Mouse (Mus musculus) gonadal fat pad, adult 2 months (tissue): ENCODE data around the gene Pikfyve. TPM values are rescaled to one million over a fixed set of nuclear protein-coding genes. Genes with fewer than 3 reads are reported as not detected.

ENCODE experiments used
- DNase-seq: peaks from one replicate; pipeline ENCODE4 v3.0.0-alpha.2; 2012; ENCODE audit warnings: low read depth
- polyA plus RNA-seq: library from polyadenylated mRNA; depleted of rRNA; stranded (reverse); fragments of >200 nt; gene quantifications from 2 replicates; pipeline ENCODE4 v1.2.3, GENCODE M21; 2012; rRNA removed

The Pikfyve gene
- polyA plus RNA-seq, 1 experiment: 8.8 TPM

DNA sequence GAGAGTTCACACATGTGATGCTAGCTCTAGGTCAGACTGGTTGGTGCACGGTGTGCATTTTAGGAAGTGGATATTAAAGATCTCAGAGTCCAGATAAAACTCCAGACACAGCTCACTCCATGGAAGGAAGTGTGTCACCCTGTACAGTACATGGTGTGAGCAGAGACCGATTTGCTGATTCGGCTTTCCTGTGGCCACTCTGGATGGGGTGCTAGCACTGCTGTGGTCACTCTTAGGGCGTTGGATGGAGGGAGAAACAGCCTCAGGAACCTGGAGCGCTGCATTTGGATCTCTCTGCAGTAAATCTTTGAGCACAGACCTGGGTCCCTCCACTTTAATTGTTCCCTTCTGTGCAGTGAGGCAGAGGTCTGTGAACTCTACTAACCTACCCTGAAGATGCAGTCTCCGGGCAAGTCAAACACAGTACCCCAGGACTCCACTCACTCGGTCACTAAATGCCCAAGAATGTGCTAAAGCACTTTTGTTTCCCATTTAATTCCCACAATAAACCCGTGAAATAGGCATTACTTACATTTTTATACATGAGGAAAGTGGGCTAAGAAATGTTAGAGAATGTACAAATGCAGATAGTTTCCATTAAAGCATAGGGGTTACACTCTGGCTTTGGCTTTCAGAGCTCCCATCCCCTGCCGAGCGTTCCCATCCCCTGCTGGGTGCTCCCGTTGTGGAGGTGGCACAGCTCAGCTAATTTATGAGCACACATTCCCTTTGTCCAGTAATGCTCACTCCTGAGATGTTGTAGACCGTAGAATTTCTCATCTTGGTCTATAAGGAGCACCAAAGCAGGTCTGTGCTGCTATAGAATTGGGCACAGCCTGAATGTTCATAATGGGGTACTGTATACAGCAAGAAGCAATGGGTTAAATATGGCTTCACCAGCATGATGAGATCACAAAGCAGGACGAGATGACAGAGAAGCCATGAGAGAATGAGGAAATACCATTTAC is 127.9 kb downstream of the Pikfyve start:
- no peak for DNase-seq

DNA sequence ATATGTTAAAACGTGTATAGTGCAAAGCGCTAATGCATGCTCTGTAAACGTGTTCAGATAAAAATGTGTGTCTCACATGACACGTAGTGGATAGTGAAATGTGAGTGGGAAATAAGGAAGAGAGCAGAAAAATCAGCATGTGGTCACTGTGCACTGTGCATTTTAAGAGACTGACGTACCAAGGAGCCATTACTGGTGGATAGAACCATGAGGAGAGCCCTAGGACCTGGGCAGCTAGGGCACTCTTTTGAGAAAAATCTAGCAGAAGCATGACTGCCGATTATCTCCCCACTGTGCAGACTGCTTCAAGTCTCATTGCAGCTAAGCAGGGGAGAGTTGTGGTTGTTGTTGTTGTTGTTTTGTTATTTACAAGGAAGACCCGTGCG is 128.5 kb downstream of the Pikfyve start:
- no peak for DNase-seq

Other genes starting within 250 kb of the Pikfyve start
- gene Plekhm3, start 229.9 kb upstream of the Pikfyve start, polyA plus RNA-seq: 5.1 and 5.5 TPM in 2 replicates
- gene Akr1cl, start 153.9 kb upstream of the Pikfyve start, polyA plus RNA-seq: 1.1 and 1.2 TPM in 2 replicates
- gene Cryge, start 135.5 kb upstream of the Pikfyve start, polyA plus RNA-seq: 0.45 TPM in 1 of 2 replicates, not detected in the other
- 0.38 TPM in 1 of 2 replicates, not detected in the other for gene Crygd, start 123.2 kb upstream of the Pikfyve start, polyA plus RNA-seq
- gene Crygc, start 113.0 kb upstream of the Pikfyve start, polyA plus RNA-seq: 38.9 and 62.2 TPM in 2 replicates
- not detected in 2 replicates for gene Crygb, start 104.4 kb upstream of the Pikfyve start, polyA plus RNA-seq
- gene Cryga, start 83.3 kb upstream of the Pikfyve start, polyA plus RNA-seq: not detected in 2 replicates
- gene Gm28845, start 67.1 kb upstream of the Pikfyve start, polyA plus RNA-seq: not detected in 2 replicates
- 0.23 TPM in 1 of 2 replicates, not detected in the other for gene D630023F18Rik, start 63.5 kb upstream of the Pikfyve start, polyA plus RNA-seq
- 63.7 and 86.8 TPM in 2 replicates for gene Idh1, start 183 bp upstream of the Pikfyve start, polyA plus RNA-seq
- gene Pth2r, start 95.4 kb downstream of the Pikfyve start, polyA plus RNA-seq: 0.05 TPM in 2 replicates